Mouse (Mus musculus) liver, embryonic 13.5 days (tissue): ENCODE results near the gene Cep290. TPM values are rescaled to one million over a fixed set of nuclear protein-coding genes. Genes with fewer than 3 reads are reported as not detected.
"Not testable (repeated sequence)": the region's sequence is repeated elsewhere in the genome, so short reads cannot be mapped to it uniquely, and the experiment has no call there.

Experiments
- ATAC-seq: fragments of 200-750 bp; cut with Nextera tagmentation; 2 replicates; pipeline ENCODE4 v1.8.0; 2017; ENCODE audit warnings: low read depth, mild to moderate bottlenecking, moderate number of reproducible peaks, moderate library complexity
- DNase-seq: peaks from one replicate; pipeline ENCODE4 v3.0.0; 2022
- H3K27ac ChIP-seq: fragments of 300-500 bp; sonication (generic); 2 replicates; pipeline ENCODE4 v1.5.1; 2015; ENCODE audit warnings: moderate library complexity, mild to moderate bottlenecking, inconsistent platforms
- H3K27me3 ChIP-seq: fragments of 300-500 bp; sonication (generic); 2 replicates; pipeline ENCODE4 v1.6.1; 2015; ENCODE audit warnings: mild to moderate bottlenecking, inconsistent platforms
- H3K36me3 ChIP-seq: fragments of 300-500 bp; sonication (generic); 2 replicates; pipeline ENCODE4 v1.6.1; 2015; ENCODE audit warnings: mild to moderate bottlenecking, inconsistent platforms
- H3K4me1 ChIP-seq: fragments of 300-500 bp; sonication (generic); replicated peaks from 2 replicates; pipeline ENCODE4 v1.6.1; 2015; ENCODE audit warnings: inconsistent platforms
- H3K4me2 ChIP-seq: fragments of 300-500 bp; sonication (generic); 2 replicates; pipeline ENCODE4 v1.6.1; 2015; ENCODE audit warnings: inconsistent platforms, mild to moderate bottlenecking, moderate library complexity
- H3K4me3 ChIP-seq: fragments of 300-500 bp; sonication (generic); replicated peaks from 2 replicates; pipeline ENCODE4 v1.5.1; 2015; ENCODE audit warnings: mild to moderate bottlenecking, inconsistent platforms
- H3K9ac ChIP-seq: fragments of 300-500 bp; sonication (generic); 2 replicates; pipeline ENCODE4 v1.6.1; 2015; ENCODE audit warnings: mild to moderate bottlenecking, inconsistent platforms
- H3K9me3 ChIP-seq: fragments of 300-500 bp; sonication (generic); replicated peaks from 2 replicates; pipeline ENCODE4 v1.6.1; 2016; ENCODE audit warnings: inconsistent platforms
- WGBS: fragments of 180-500 bp; shearing (Covaris S2); methylation state at CpG from one replicate; pipeline ENCODE4 v1.1.7; 2015; ENCODE audit not compliant: insufficient replicate concordance; 5-methylcytosine and 5-hydroxymethylcytosine counted together
- polyA plus RNA-seq: library from polyadenylated mRNA; unstranded; fragments of >200 nt; fragmentation: Nextera tagmentation; extraction: Ambion mirVana; gene quantifications from 2 replicates; pipeline ENCODE4 v1.2.1, GENCODE M21; 2015

The Cep290 gene
- polyA plus RNA-seq, 1 experiment from 2014 or later, result 3.5 TPM

DNA sequence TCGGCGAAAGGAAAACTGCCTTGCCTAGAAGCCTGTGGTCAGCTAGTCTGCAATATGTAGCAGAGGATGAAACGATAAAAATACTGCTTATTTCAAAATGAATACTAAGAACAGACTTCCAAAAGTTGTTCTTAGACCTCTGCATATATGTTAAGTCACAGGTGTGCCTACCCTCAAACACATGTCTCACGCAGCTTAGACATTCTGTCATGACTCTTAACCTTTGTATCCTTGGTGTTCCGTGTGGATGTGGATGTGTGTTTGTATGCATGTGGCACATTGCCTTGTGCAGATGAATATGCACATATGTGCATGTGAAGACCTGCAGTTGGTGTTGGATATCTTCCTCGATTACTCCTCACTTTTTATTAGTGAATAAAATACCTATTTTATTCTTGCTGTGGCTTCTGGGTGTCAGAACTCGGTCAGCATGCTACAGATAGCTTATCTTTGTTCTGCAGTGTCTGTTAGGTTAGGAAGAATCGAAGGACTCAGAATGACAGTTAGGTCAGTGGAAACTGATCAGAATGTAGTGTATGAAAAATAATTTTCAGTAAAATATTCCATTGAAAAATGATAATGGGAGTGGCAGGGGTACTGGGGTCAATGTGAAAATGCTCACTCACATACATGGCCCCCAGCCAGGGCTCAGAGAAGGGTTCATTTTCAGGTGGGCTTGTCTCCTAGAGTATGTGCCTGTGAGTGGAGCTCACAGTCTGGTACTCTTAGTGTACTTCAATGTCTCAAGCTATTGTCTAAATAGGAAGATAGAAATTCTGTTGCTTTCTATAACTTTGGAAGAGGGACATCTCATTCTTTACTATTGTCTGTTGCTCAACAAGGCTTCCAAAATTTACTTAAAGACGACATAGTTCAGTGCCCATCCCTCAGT lies 37.4 kb downstream of the Cep290 start:
- H3K4me1 ChIP-seq, result peaks cover 15% of the 10 kb centered on the region
- whole genome bisulfite sequencing, result 53% methylated on average over 9 of the region's 9 CpGs
- DNase-seq (peak; percentile 41), ATAC-seq (peak; percentile 97)
- H3K4me2 ChIP-seq, result peak overlapping the region; percentile 50
- H3K27ac ChIP-seq, result peak overlapping the region; percentile 87
- peak overlapping the region; percentile 59 for H3K9ac ChIP-seq
- peaks cover 11% of the 10 kb centered on the region for H3K36me3 ChIP-seq
- H3K4me3 ChIP-seq, result no peak overlapping the region
- H3K9me3 ChIP-seq, result no peaks in the 10 kb centered on the region
- H3K27me3 ChIP-seq, result no peaks in the 10 kb centered on the region

DNA sequence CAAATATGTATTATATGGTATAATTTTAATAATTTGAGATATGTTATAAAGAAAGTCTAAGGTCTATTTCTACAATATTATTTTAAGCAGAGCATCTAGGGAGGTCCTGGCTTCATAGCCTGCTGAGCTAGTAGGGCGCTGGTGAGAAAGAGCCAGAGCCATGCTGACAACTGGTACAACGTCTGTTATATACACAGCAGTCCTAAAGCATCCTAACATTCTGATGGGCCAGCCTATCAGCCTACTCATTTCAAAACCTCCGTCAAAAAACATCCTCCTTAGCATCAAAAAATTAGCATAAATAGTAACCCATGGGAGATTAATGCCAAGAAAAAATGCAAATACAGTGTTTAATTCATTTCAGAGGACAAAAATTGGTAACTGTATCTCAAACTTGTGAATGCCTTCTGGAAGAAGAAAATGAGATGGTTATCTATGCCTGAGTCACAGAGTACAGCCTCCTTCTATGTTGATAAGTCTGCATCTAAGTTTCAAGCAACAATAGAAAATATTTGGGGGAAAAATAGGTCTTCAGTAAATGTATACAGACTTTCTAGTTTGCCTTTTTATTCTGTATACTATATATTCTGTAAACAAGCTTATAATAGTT lies 69.3 kb downstream of the Cep290 start:
- Histone ChIP-seq H3K27ac (no peak overlapping the region), H3K4me2 (no peak overlapping the region), H3K36me3 (peaks cover 8% of the 10 kb centered on the region; the same call in 1 of the 2 replicates), H3K9me3 (no peaks in the 10 kb centered on the region), H3K4me1 (peaks cover 15% of the 10 kb centered on the region), H3K4me3 (no peak overlapping the region), H3K9ac (no peak overlapping the region), H3K27me3 (no peaks in the 10 kb centered on the region)
- WGBS, result 70% methylated on average over 3 of the region's 3 CpGs
- no peak for DNase-seq
- no peak for ATAC-seq

DNA sequence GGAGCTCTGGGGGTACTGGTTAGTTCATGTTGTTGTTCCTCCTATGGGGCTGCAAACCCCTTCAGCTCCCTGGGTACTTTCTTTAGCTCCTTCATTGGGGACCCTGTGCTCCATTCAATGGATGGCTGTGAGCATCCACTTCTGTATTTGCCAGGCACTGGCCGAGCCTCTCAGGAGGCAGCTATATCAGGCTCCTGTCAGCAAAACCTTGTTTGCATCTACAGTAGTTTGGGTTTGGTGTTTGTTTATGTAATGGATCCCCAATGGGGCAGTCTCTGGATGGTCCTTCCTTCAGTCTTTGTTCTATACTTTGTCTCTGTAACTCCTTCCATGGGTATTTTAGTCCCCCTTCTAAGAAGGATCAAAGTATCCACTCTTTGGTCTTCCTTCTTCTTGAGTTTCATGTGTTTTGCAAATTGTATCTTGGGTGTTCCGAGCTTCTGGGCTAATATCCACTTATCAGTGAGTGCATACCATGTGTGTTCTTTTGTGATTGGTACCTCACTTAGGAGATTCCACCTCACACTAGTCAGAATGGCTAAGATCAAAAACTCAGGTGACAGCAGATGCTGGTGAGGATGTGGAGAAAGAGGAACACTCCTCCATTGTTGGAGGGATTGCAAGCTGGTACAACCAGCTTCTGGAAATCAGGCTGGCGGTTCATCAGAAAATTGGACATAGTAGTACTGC lies 73.0 kb downstream of the Cep290 start:
- peak overlapping the region; percentile 37 for H3K4me2 ChIP-seq
- peaks cover 11% of the 10 kb centered on the region for H3K36me3 ChIP-seq
- not testable (repeated sequence) for H3K27me3 ChIP-seq, H3K9me3 ChIP-seq, H3K4me3 ChIP-seq, H3K9ac ChIP-seq
- DNase-seq (peak; percentile 28), ATAC-seq (peak; percentile 95)
- peak overlapping the region; percentile 74 for H3K27ac ChIP-seq
- WGBS, result 56% methylated on average over 3 of the region's 3 CpGs
- H3K4me1 ChIP-seq, result peaks cover 19% of the 10 kb centered on the region

DNA sequence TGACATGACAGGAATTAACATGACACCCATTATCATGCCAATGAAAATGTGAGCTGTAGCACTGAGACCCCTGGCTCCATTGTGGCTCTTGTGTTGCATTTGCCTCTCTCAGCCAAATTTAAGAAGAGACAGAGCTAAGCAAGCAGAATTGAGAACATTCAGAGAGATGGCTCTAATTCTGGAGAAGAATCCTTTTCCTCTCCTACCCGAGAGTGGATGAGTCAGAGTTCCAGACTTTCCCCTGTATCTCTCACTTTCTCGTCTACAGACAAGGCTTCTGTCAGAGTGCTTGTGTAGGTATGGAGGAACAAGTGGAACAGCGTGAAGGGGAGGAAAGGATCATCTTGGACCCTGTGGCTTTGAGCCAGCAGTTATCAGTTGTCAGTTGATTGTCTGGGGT lies 76.8 kb downstream of the Cep290 start:
- Histone ChIP-seq H3K36me3 (peaks cover 28% of the 10 kb centered on the region), H3K27me3 (no peaks in the 10 kb centered on the region), H3K27ac (no peak overlapping the region), H3K4me2 (no peak overlapping the region), H3K4me1 (peaks cover 18% of the 10 kb centered on the region), H3K4me3 (no peak overlapping the region), H3K9ac (no peak overlapping the region), H3K9me3 (no peaks in the 10 kb centered on the region)
- WGBS, result 67% methylated on average over 3 of the region's 3 CpGs
- ATAC-seq (no peak), DNase-seq (no peak)

DNA sequence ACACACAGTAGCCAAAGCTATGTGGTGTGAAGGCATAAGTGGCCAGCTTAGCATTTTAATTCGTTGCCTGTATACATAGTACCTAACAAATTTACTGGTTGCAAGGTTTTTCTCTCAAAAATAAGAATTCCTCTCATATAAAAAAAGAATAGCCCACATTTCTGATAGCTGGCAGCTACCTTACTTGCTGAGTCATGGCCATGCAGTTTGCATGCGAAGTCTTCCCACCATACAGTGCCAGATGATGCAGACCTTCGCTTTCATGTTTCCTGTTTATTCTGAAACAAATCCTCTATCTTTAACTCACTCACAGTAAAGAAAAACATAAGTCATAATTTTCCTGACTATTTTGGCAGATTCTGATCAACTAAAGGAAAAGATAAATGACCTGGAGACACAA lies 84.3 kb downstream of the Cep290 start:
- Histone ChIP-seq H3K27ac (peak overlapping the region; percentile 40; the same call in 1 of the 2 replicates), H3K27me3 (no peaks in the 10 kb centered on the region), H3K9me3 (no peaks in the 10 kb centered on the region), H3K4me3 (no peak overlapping the region), H3K4me1 (peaks cover 35% of the 10 kb centered on the region), H3K36me3 (peaks cover 45% of the 10 kb centered on the region), H3K9ac (no peak overlapping the region), H3K4me2 (no peak overlapping the region)
- ATAC-seq (no peak), DNase-seq (no peak)
- 49% methylated on average over 3 of the region's 3 CpGs for WGBS

DNA sequence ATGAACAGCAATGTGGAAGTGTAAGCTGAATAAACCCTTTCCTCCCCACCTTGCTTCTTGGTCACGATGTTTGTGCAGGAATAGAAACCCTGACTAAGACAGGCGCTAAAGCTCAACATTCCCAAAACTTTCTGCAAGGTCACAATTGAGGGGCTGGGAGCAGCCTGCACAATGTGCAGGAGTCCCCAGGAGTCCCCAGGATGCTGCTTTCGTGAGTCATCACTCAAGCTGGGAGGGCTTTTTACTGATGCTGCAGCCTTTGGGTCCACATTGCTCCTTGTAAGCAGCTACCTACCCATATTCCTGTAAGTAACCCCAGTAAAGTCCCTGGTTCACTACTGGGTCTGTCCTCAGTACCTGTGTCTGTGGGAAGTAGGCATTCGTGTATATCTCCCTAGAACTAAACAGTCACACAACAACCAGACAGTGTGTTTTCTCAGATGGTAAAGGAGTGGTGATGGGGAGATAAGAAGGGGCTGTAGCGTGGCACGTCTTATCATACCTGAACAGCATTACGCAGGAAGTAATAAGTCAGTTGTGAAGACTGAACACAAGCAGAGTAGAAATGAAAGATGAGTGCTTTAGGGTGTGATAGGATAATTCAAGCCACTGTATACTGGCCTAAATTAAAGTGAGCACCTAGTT lies 87.3 kb downstream of the Cep290 start:
- Histone ChIP-seq H3K27ac (peak overlapping the region; percentile 93), H3K4me2 (peak overlapping the region; percentile 47)
- WGBS, result 39% methylated on average over 7 of the region's 7 CpGs

DNA sequence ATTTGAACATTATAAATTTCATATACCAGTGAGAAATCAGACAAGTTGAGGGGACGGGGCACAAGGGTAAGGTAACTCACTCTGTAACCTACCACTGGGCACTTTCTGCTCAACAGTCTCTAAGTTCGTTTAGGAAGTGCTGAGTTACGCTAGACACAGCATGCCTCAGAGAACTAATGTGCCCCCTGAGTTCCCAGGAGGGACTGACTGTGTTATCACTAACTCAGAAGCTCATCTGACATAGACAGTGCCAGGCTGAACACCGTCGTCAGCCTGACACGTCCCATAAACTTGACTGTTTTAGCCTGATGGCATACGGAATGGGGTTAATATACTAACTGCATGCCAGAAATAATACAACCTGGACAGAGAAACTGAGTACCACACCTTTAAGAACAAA lies 87.9 kb downstream of the Cep290 start:
- WGBS, result 58% methylated on average over 7 of the region's 7 CpGs
- DNase-seq (no peak), ATAC-seq (peak; percentile 53)
- Histone ChIP-seq H3K27me3 (no peaks in the 10 kb centered on the region), H3K4me3 (no peak overlapping the region), H3K27ac (peak overlapping the region; percentile 93), H3K4me2 (peak overlapping the region; percentile 47), H3K4me1 (peaks cover 35% of the 10 kb centered on the region), H3K9ac (0 out of 2 replicates have a peak overlapping the region, but pooled peaks have one; percentile 27), H3K9me3 (no peaks in the 10 kb centered on the region), H3K36me3 (peaks cover 46% of the 10 kb centered on the region)

More for the DNA sequence above, 87.3 kb downstream of the Cep290 start:
- Histone ChIP-seq H3K9ac (peak overlapping the region; percentile 43; the same call in 1 of the 2 replicates), H3K4me3 (no peak overlapping the region), H3K27me3 (no peaks in the 10 kb centered on the region), H3K4me1 (peaks cover 35% of the 10 kb centered on the region), H3K36me3 (peaks cover 47% of the 10 kb centered on the region), H3K9me3 (no peaks in the 10 kb centered on the region)
- DNase-seq, result peak; percentile 41
- ATAC-seq, result peak; percentile 96

DNA sequence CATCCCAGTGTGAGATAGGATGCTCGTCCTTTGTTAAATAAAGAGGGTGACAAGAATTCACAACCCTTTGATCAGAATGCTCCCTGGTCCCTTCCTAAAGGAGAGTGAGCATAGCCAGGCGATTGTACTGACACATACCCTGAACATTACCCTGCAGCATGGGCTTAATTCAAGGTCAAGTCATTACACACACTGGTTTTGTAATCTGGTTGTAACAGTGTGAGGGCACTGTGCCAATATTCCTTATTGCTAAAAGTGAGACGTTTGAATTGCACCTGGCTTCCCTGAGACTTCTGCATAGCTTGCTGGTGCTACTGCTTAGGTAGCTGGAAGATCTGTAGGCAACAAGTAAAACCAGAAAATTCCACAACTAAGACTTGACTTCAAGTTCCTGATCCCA lies 96.8 kb downstream of the Cep290 start:
- Histone ChIP-seq H3K4me2 (no peak overlapping the region), H3K4me1 (peaks cover 14% of the 10 kb centered on the region), H3K27me3 (no peaks in the 10 kb centered on the region), H3K9ac (no peak overlapping the region), H3K9me3 (no peaks in the 10 kb centered on the region), H3K36me3 (peaks cover 16% of the 10 kb centered on the region), H3K4me3 (no peak overlapping the region), H3K27ac (no peak overlapping the region)
- DNase-seq, result no peak
- 74% methylated on average over 3 of the region's 3 CpGs for WGBS
- ATAC-seq, result no peak

DNA sequence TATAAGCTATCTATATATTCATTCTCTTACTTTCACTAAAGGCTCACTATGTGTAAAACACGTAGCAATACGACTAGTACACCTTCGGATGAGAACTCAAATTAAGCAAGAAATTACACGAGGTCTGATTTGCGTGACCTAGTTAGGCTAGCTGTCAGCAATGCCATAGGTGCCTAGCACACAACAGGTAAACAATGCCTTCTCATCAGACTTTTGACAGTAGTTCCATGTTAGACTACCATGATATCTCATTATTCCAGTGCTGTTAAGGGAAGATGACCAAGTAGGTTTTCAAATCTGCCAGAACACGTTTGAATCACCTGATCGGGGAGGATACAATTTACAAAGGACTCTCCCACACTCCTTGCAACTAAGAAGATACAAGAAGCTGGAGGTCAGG lies 101.2 kb downstream of the Cep290 start:
- Histone ChIP-seq H3K4me3 (peak overlapping the region; percentile 84), H3K36me3 (peaks cover 16% of the 10 kb centered on the region), H3K4me1 (peaks cover 14% of the 10 kb centered on the region), H3K27me3 (no peaks in the 10 kb centered on the region), H3K9me3 (no peaks in the 10 kb centered on the region), H3K4me2 (peak overlapping the region; percentile 78), H3K27ac (peak overlapping the region; percentile 72), H3K9ac (peak overlapping the region; percentile 85)
- 35% methylated on average over 7 of the region's 7 CpGs for WGBS
- DNase-seq (no peak), ATAC-seq (peak; percentile 34)

DNA sequence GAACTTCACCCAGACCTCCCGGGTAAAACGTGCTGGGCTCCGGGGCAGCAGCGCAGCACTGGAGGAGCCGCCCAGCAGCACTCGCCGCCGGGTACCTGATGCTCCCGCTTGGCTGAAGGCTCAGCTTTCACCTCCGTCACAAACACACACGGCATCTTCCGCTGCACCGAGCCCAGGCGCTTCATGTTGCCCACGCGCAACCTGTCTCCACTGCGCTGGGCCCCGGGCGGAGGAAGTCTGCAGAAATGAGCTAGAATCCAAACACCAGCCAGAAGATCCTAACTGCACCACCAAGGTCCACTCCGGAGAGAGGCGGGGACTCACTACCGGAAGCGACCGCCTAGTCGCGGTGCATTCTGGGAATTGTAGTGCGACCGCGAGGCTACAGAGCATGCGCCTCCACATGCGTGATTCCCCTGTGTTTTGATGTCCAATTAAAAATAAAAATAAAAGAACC lies 101.6 kb downstream of the Cep290 start:
- H3K9ac ChIP-seq, result peak overlapping the region; percentile 85
- H3K27ac ChIP-seq, result peak overlapping the region; percentile 72
- H3K27me3 ChIP-seq, result no peaks in the 10 kb centered on the region
- H3K9me3 ChIP-seq, result no peaks in the 10 kb centered on the region
- under 1% methylated on average over 31 of the region's 31 CpGs for WGBS
- H3K36me3 ChIP-seq, result peaks cover 15% of the 10 kb centered on the region
- DNase-seq (peak; percentile 80), ATAC-seq (peak; percentile 99)
- H3K4me1 ChIP-seq, result peaks cover 14% of the 10 kb centered on the region
- H3K4me3 ChIP-seq, result peak overlapping the region; percentile 84
- peak overlapping the region; percentile 78 for H3K4me2 ChIP-seq
